Mouse (Mus musculus) cortical plate, adult 2 months (tissue): ENCODE measurements around the gene Gm28053.

Experiments
- CTCF ChIP-seq: fragments of 200-500 bp; IDR thresholded peaks from 2 replicates; pipeline ENCODE4 v1.5.1; 2011; ENCODE audit warnings: mild to moderate bottlenecking, control low read depth, low read length; ENCODE audit not compliant: insufficient read depth; ENCODE audit errors: extremely low read depth
- POLR2A ChIP-seq: fragments of 200-500 bp; IDR thresholded peaks from 2 replicates; pipeline ENCODE4 v1.6.1; 2011; ENCODE audit warnings: mild to moderate bottlenecking, low read length, control low read depth; ENCODE audit not compliant: insufficient read depth; ENCODE audit errors: extremely low read depth

DNA sequence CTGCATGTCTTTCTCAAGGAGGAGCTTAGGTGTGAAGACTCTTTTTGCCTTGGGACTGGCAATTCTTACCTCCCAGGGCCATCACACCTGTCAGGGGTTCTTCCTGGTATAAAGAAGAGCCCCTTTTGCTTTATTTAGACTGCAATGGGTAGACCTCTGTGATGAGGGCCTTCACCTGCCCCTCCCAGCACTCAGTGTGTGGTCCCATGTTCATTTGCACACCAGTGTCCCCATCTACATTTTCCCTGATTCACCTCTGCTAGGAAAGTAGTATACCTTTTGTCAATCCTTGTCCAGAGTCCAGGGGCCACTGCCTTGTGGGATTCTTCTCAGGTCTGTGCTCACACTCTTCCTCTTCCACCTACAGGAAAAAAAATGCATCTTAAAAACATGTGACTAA is 14.3 kb upstream of the Gm28053 start:
- TF ChIP-seq CTCF: no peak
- TF ChIP-seq POLR2A: no peak
